Mouse (Mus musculus) kidney, embryonic 14.5 days (tissue): ENCODE results near the gene Lhx5. TPM values are rescaled to one million over a fixed set of nuclear protein-coding genes. Genes with fewer than 3 reads are reported as not detected.
A peak's percentile ranks its signal among the peaks of the same experiment; 100 is the strongest.

ENCODE experiments used
- ATAC-seq: fragments of 200-750 bp; cut with Nextera tagmentation; 2 replicates; pipeline ENCODE4 v1.8.0; 2017; ENCODE audit warnings: moderate number of reproducible peaks, mild to moderate bottlenecking, moderate TSS enrichment, moderate library complexity; ENCODE audit not compliant: low FRiP score, low TSS enrichment
- H3K27ac ChIP-seq: fragments of 300-500 bp; sonication (generic); 2 replicates; pipeline ENCODE4 v1.5.1; 2014; ENCODE audit warnings: low read depth, mild to moderate bottlenecking, low read length, moderate library complexity, mixed read lengths
- H3K27me3 ChIP-seq: fragments of 300-500 bp; sonication (generic); 2 replicates; pipeline ENCODE4 v1.6.1; 2014; ENCODE audit warnings: mild to moderate bottlenecking, low read length; ENCODE audit not compliant: control insufficient read depth, insufficient read depth
- H3K36me3 ChIP-seq: fragments of 300-500 bp; sonication (generic); 2 replicates; pipeline ENCODE4 v1.6.1; 2014; ENCODE audit warnings: low read length, mixed read lengths; ENCODE audit not compliant: control insufficient read depth, insufficient read depth
- H3K4me1 ChIP-seq: fragments of 300-500 bp; sonication (generic); 2 replicates; pipeline ENCODE4 v1.6.1; 2014; ENCODE audit warnings: low read length, mixed read lengths; ENCODE audit not compliant: control insufficient read depth, insufficient read depth
- H3K4me2 ChIP-seq: fragments of 300-500 bp; sonication (generic); replicated peaks from 2 replicates; pipeline ENCODE4 v1.6.1; 2014; ENCODE audit warnings: low read depth, mild to moderate bottlenecking, low read length
- H3K4me3 ChIP-seq: fragments of 300-500 bp; sonication (generic); 2 replicates; pipeline ENCODE4 v1.5.1; 2014; ENCODE audit warnings: mild to moderate bottlenecking, low read length
- H3K9ac ChIP-seq: fragments of 300-500 bp; sonication (generic); 2 replicates; pipeline ENCODE4 v1.6.1; 2014; ENCODE audit warnings: low read depth, mild to moderate bottlenecking, low read length, moderate library complexity
- H3K9me3 ChIP-seq: fragments of 300-500 bp; sonication (generic); 2 replicates; pipeline ENCODE4 v1.6.1; 2016; ENCODE audit warnings: low read length; ENCODE audit not compliant: control insufficient read depth
- WGBS: fragments of 180-500 bp; shearing (Covaris S2); extraction: QIAGEN DNeasy Blood & Tissue Kit; methylation state at CpG from one replicate; pipeline ENCODE4 v1.1.7; 2014; 5-methylcytosine and 5-hydroxymethylcytosine counted together
- polyA plus RNA-seq: library from polyadenylated mRNA; unstranded; fragments of >200 nt; fragmentation: Nextera tagmentation; extraction: Ambion mirVana; gene quantifications from 2 replicates; pipeline ENCODE4 v1.2.1, GENCODE M21; 2014

The Lhx5 gene
- polyA plus RNA-seq, 1 experiment from 2014 or later, result not detected

- Histone ChIP-seq H3K27ac (no peak overlapping the region), H3K9ac (no peak overlapping the region), H3K4me2 (no peak overlapping the region), H3K36me3 (no peaks in the 10 kb centered on the region), H3K4me3 (no peak overlapping the region), H3K27me3 (peaks cover 94% of the 10 kb centered on the region), H3K9me3 (no peaks in the 10 kb centered on the region), H3K4me1 (peaks cover 3% of the 10 kb centered on the region; the same call in 1 of the 2 replicates)
- 3% methylated on average over 21 of the region's 21 CpGs for WGBS
- no peak for ATAC-seq
Measured at GRCm38 (mm10) chr5:120428189-120428838, 3.2 kb upstream of the Lhx5 start.

- no peak for ATAC-seq
- H3K4me3 ChIP-seq, result no peak overlapping the region
- H3K9ac ChIP-seq, result no peak overlapping the region
- H3K36me3 ChIP-seq, result no peaks in the 10 kb centered on the region
- peaks cover 94% of the 10 kb centered on the region for H3K27me3 ChIP-seq
- no peaks in the 10 kb centered on the region for H3K9me3 ChIP-seq
- peaks cover 3% of the 10 kb centered on the region; the same call in 1 of the 2 replicates for H3K4me1 ChIP-seq
- 5% methylated on average over 5 of the region's 6 CpGs for WGBS
- H3K27ac ChIP-seq, result no peak overlapping the region
- H3K4me2 ChIP-seq, result no peak overlapping the region
Measured at GRCm38 (mm10) chr5:120428990-120429389, 2.5 kb upstream of the Lhx5 start.

GRCm38 (mm10) chr5:120429692-120430091, 1.8 kb upstream of the Lhx5 start:
- Histone ChIP-seq H3K4me1 (peaks cover 3% of the 10 kb centered on the region; the same call in 1 of the 2 replicates), H3K4me2 (no peak overlapping the region), H3K36me3 (no peaks in the 10 kb centered on the region), H3K27ac (no peak overlapping the region), H3K4me3 (no peak overlapping the region), H3K9me3 (no peaks in the 10 kb centered on the region), H3K9ac (no peak overlapping the region), H3K27me3 (peaks cover 94% of the 10 kb centered on the region)
- 6% methylated on average over 6 of the region's 6 CpGs for WGBS
- ATAC-seq, result no peak

GRCm38 (mm10) chr5:120431001-120431583, 407 bp upstream of the Lhx5 start:
- H3K9me3 ChIP-seq, result no peaks in the 10 kb centered on the region
- H3K4me1 ChIP-seq, result peaks cover 7% of the 10 kb centered on the region; the same call in 1 of the 2 replicates
- H3K27ac ChIP-seq, result no peak overlapping the region
- no peaks in the 10 kb centered on the region for H3K36me3 ChIP-seq
- H3K27me3 ChIP-seq, result peaks cover 97% of the 10 kb centered on the region
- no peak overlapping the region for H3K9ac ChIP-seq
- under 1% methylated on average over 30 of the region's 30 CpGs for WGBS
- ATAC-seq, result no peak
- no peak overlapping the region for H3K4me2 ChIP-seq
- H3K4me3 ChIP-seq, result no peak overlapping the region

GRCm38 (mm10) chr5:120432486-120433015, 1.1 kb downstream of the Lhx5 start:
- H3K4me1 ChIP-seq, result peaks cover 9% of the 10 kb centered on the region; the same call in 1 of the 2 replicates
- peak overlapping the region; percentile 10; the same call in 1 of the 2 replicates for H3K4me3 ChIP-seq
- H3K9me3 ChIP-seq, result no peaks in the 10 kb centered on the region
- H3K9ac ChIP-seq, result no peak overlapping the region
- peaks cover 97% of the 10 kb centered on the region for H3K27me3 ChIP-seq
- under 1% methylated on average over 9 of the region's 9 CpGs for WGBS
- no peak for ATAC-seq
- no peaks in the 10 kb centered on the region for H3K36me3 ChIP-seq
- H3K27ac ChIP-seq, result no peak overlapping the region
- no peak overlapping the region for H3K4me2 ChIP-seq

GRCm38 (mm10) chr5:120433135-120433760, 1.7 kb downstream of the Lhx5 start:
- Histone ChIP-seq H3K4me1 (peaks cover 9% of the 10 kb centered on the region; the same call in 1 of the 2 replicates), H3K27ac (no peak overlapping the region), H3K4me2 (no peak overlapping the region), H3K9me3 (no peaks in the 10 kb centered on the region), H3K4me3 (no peak overlapping the region), H3K36me3 (no peaks in the 10 kb centered on the region), H3K27me3 (peaks cover 97% of the 10 kb centered on the region), H3K9ac (no peak overlapping the region)
- under 1% methylated on average over 13 of the region's 13 CpGs for WGBS
- ATAC-seq, result no peak

- H3K4me3 ChIP-seq, result no peak overlapping the region
- no peak overlapping the region for H3K27ac ChIP-seq
- no peak overlapping the region for H3K4me2 ChIP-seq
- H3K36me3 ChIP-seq, result no peaks in the 10 kb centered on the region
- H3K9ac ChIP-seq, result no peak overlapping the region
- H3K9me3 ChIP-seq, result no peaks in the 10 kb centered on the region
- ATAC-seq, result no peak
- H3K4me1 ChIP-seq, result peaks cover 9% of the 10 kb centered on the region; the same call in 1 of the 2 replicates
- peaks cover 98% of the 10 kb centered on the region for H3K27me3 ChIP-seq
- WGBS, result 2% methylated on average over 21 of the region's 21 CpGs
Measured at GRCm38 (mm10) chr5:120434231-120434735, 2.8 kb downstream of the Lhx5 start.

GRCm38 (mm10) chr5:120435006-120435681, 3.6 kb downstream of the Lhx5 start:
- ATAC-seq, result no peak
- WGBS, result under 1% methylated on average over 44 of the region's 44 CpGs

More at GRCm38 (mm10) chr5:120435006-120435681, 3.6 kb downstream of the Lhx5 start:
- no peaks in the 10 kb centered on the region for H3K9me3 ChIP-seq
- no peak overlapping the region for H3K9ac ChIP-seq
- no peak overlapping the region for H3K4me2 ChIP-seq
- no peak overlapping the region for H3K27ac ChIP-seq
- no peak overlapping the region for H3K4me3 ChIP-seq
- peaks cover 98% of the 10 kb centered on the region for H3K27me3 ChIP-seq
- H3K4me1 ChIP-seq, result peaks cover 13% of the 10 kb centered on the region; the same call in 1 of the 2 replicates
- no peaks in the 10 kb centered on the region for H3K36me3 ChIP-seq
